Mouse (Mus musculus): ENCODE measurements around the gene Olfr202.
"Not testable (repeated sequence)": the region's sequence is repeated elsewhere in the genome, so short reads cannot be mapped to it uniquely, and the experiment has no call there.

Olfr202 gene

DNA sequence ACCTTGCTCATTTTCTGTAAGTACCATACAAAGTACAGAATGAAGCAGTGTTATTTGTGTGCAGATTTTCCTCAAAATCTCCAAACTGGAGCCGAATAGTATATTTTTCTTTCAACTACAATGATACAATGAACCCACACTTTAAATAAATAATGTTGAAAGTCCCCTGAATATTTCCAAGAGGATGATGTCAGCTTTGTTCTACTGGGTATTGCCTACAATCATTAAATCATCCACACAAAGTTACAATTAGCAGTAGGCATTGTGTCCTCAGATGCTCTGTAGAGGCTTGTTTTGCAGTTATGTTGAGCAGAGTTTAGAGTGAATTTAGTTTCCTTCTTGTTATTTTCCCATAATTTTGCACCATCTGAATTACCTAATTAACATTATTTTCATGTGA lies at the start of gene Olfr202:
Gene Olfr202, minus strand, starts transcription at position 101 of the 400 bp plus-strand sequence.
- no peak for DNase-seq (ENCODE audit: low read depth, low spot score)

DNA sequence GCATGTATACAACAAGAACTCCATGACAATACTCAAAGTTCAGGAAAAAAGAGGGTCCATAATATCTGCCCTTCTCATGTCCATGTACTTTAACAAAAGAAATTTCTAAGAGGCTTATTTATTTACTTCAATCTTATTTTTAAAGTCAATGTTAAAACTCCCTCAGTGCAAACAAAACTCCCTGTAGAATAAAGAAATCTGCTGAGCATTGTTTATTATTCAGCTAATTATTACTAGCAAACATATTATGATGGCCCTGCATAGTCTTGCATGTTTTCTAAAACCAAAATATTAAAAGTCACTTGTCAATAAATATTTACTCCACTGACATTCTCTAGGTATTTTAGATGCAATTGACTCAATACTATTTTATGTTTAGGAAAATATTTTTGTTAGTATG lies 44.4 kb upstream of the Olfr202 start, which contains the start of gene Olfr205:
Gene Olfr205, minus strand, starts transcription at position 101 of the 400 bp plus-strand sequence.
- no peak for DNase-seq (ENCODE audit: low read depth, low spot score)

DNA sequence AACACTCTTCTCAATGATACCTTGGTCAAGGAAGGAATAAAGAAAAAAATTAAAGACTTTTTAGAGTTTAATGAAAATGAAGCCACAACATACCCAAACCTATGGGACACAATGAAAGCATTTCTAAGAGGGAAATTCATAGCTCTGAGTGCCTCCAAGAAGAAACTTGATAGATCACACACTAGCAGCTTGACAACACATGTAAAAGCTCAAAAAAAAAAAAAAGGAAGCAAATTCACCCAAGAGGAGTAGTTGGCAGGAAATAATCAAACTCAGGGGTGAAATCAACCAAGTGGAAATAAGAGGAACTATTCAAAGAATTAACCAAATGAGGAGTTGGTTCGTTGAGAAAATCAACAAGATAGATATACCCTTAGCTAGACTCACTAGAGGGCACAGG lies 36.7 kb upstream of the Olfr202 start:
- not testable (repeated sequence) for DNase-seq (ENCODE audit: low read depth, low spot score)

DNA sequence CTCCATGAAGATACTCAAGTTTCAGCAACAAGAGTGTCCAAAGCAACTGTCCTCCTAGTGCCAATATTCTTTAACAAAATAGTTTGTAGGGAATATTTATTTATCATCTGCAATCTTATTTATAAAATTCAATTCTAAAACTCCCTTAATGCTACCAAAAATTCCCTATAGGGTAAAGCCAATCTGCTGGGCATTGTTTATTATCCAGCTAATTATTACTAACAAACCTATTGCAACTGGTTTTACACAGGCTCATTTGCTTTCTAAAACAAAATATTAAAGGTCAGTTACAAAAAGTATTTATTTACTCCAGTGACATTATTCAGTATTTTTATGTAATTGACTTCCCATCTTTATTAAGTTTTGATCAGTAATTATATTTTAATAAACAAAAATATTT lies 31.6 kb upstream of the Olfr202 start, which contains the start of gene Olfr204:
Gene Olfr204, minus strand, starts transcription at position 101 of the 400 bp plus-strand sequence.
- DNase-seq (ENCODE audit: low read depth, low spot score) = no peak

DNA sequence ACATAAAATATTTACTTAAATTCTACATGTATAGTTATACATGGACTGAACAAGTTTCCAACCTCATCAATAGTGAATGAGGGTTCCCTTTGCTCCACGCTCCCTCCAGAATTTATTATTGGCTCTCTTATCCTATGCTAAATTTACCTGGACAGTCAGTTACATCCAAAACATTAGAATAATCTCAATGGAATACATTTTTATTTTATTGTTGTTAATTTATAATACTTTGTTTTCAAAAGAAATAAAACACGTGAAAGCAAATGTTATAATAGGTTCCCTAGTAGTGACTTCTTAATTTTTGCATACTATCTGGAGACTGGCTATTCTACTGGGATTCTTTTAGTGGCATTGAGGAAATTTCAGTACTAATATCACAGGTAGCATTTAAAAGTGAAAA lies 12.0 kb upstream of the Olfr202 start, which contains the start of gene Olfr203:
Gene Olfr203, plus strand, starts transcription at position 301 of the 400 bp plus-strand sequence.
- DNase-seq (ENCODE audit: low read depth, low spot score) = no peak

DNA sequence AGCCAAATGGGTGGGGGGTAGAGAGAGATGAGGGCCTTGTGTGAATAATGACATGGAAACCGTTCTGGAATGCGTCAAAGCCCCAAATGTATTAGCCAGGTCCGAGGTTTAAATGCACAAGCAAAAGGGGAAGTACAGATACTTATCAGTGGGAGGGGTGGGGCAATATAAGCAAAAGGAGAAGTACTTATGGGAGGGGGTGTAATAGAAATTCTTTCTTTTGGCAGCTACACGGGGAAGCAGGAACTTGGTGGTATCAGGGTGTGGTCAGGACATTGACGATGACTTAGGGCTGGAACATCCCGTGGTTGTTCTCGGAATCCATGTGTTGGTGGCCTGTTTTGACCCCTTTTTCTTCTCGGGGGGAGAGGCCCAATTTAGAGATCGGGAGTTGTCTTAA lies 983 bp upstream of the Olfr202 start:
- DNase-seq (ENCODE audit: low read depth, low spot score) = not testable (repeated sequence)

DNA sequence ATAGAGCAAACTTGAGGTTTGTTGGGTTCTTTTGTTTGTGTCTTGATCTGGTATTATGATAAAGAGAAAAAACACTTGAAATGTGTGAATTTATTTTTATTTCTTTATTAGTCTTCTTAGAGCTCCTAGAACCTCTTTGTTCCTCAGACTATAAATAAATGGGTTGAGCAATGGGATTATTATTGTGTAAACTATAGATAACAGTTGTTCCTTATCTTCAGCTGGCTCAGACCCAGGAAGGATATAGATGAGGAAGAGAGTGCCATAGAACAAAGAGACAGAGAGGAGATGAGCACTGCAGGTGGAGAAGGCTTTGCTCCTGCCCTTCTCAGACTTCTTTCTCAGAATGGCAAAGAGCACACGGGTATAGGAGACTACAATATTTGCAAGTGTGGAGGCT lies 3.1 kb downstream of the Olfr202 start:
- DNase-seq (ENCODE audit: low read depth, low spot score) = no peak

DNA sequence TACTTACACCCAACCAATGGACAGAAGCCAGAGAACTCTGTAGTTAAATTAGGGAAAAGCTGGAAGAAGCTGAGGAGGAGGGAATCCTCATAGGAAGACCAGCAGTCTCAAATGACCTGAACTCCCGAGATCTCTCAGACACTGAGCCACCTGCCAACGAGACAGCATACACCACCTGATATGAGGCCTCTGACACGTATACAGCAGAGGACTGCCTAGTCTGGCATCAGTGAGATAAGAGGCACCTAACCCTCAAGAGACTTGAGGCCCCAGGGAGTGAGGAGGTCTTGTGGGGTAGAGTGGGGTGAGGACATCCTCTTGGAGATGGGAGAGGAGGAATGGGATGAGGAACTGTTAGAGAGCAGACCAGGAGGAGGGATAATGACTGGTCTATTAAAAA lies 6.1 kb downstream of the Olfr202 start:
- no peak for DNase-seq (ENCODE audit: low read depth, low spot score)

DNA sequence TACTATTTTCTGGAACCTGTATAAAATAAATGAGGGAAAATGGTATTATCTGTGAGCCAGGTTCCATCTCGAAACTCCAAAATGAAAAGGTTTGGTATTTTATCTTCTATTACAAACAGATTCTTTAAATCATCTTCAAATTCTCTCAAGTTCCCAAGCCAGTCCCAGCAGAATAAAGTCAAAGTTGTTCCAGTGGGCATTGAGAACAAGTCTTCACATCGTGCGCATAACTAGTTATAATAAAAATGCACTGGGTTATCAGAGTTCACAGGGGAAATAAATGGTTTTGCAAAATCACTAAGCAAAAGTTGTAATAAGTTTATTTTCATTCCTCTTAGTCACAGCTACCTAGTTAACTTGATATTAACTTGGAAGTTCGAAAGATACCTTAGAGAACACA lies 14.1 kb downstream of the Olfr202 start, which contains the start of gene Olfr201:
Gene Olfr201, minus strand, starts transcription at position 101 of the 400 bp plus-strand sequence.
- DNase-seq (ENCODE audit: low read depth, low spot score) = not testable (repeated sequence)

DNA sequence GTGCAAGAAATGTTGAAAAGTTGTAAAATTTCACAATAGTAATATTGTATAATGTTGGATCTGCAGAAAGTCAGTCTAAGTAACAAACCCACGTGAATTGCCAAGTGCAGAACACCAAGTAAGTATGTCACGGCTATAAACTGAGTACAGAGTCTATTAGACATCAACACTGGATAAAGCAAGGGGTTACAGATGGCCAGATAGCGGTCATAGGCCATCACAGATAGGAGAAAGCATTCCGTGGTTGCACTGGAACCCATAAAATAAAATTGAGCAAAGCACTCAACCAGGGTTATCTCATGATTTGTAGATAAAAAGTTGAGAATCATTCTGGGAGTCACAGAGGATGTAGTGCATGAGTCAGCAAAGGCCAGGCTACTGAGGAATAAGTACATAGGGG lies 17.5 kb downstream of the Olfr202 start:
- DNase-seq (ENCODE audit: low read depth, low spot score) = not testable (repeated sequence)

DNA sequence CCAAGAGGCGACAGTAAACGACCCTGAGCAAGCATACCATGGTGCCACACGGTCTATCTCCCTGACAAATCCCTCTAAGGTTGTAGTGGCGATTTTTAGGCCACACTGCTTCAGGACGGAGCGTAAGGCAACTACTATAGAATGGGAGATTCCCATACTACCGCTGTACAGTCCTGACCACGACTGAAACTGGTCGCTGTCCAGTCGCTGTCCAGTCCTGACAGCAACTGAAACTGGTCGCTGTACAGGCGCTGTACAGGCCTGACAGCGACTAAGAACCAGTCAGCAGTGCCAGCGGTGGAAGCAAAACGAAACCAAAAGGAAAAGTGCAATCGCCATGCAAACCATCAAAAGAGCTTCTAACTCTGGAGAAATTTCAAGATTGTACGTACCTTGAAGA lies 36.9 kb downstream of the Olfr202 start:
- DNase-seq (ENCODE audit: low read depth, low spot score) = no peak
